Mouse (Mus musculus) kidney, postnatal 14 days (tissue): ENCODE measurements around the gene Inhba.

ENCODE experiments used
- DNase-seq: peaks from one replicate; pipeline ENCODE4 v3.0.0; 2022; ENCODE audit warnings: mixed read lengths

Inhba gene

GRCm38 (mm10) chr13:16011372-16012242 is at the start of gene Inhba:
Gene Inhba (plus strand): TSS chr13:16011851.
- peak; percentile 47 for DNase-seq

DNA sequence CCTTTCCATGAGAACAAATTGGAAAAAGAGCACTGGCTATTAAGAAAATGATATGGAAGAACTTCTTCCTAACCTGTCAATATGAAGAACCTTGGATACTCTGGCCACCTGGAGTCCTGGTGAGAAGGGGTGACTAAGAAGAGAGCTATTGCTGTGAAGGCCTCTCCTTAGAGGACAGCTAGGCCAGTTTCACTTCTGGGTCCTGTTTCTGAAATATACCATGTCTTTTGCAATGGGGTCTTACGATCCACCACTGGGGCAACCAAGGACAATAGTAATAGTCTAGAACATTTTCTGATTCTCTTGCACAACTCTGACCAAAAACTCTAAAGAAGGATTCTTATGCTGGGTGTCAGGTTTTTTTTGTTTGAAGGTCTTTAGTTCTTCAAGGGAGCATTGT is 35.1 kb upstream of the Inhba start:
- DNase-seq = no peak

DNA sequence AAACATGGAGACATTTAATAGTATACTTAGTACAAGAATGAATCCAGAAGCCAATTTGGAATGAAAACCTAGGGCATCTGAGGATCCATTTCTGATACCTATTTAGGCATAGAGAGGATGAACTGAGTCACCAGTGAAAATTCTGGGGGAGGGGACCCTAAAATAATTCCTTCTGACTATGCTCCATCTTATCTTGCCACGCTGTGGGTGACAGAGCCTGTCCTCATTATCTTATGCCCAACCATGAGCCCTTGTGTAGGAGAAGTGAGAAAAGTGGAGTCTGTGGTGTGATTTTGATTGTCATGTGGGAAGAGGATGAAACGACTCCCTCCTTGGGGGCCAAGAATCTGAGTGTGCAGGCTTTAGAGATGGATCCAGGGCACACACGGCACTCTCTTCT is 32.1 kb upstream of the Inhba start:
- DNase-seq = no peak

DNA sequence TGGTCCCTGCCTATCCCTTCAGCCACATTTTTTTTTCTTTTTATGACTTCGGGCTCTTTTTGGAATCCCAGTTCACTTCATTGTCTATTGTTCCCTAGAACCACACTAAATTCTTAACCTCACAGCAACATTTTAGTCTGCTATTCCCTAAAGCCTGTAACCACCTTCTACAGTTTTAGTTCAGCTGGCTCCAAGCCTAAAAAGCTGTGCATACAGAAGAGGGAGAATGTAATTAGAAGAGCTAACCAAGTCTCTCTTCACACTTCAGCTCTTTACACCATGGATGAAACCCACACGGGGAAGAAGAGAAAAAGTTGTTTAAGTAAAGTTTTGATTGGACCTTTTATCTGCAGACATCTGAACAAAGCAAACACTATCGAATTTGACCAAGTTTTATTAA is 29.6 kb upstream of the Inhba start:
- DNase-seq = no peak

GRCm38 (mm10) chr13:15985761-15986160 is 25.9 kb upstream of the Inhba start:
- no peak for DNase-seq

GRCm38 (mm10) chr13:15986172-15986571 is 25.5 kb upstream of the Inhba start:
- DNase-seq = no peak

DNA sequence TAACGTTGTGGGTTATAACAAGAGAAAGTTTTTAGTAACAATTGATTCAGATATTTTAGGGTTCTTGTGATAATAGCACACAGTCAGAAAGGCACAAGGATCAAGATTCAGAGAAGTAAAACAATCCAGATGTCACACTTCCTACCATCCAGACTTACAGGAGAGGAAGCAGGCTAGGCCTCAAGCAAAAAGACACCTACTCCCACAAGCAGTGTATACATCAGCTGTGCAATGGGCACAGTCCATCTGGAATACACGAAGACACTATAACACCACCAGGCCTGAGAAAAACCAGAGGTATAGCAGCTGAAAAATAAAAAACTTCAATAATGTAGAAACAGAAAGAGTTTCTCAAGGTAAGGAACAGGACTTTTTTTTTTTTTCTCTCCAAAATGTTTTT is 16.3 kb upstream of the Inhba start:
- no peak for DNase-seq

DNA sequence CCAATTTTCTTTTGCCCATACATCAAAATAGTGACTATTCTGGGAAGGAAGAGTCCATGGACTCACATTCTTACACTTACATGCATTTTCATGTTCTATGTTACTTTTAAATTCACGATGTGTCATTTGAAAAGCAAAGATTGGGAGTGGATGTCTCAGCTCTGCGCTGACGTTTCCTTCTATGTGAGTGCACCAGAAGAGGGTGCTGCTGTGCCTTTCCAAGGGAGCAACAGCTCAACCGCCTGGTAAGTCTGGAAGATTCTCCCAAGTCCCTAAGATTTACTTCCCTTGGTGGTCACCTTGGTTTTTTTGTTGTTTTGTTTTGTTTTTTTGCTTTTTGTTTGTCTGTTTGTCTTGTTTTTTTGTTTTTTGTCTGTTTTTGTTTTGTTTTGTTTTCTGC is 6.1 kb upstream of the Inhba start:
- DNase-seq = peak; percentile 50

- DNase-seq = no peak
Measured at GRCm38 (mm10) chr13:16007748-16008147, 3.9 kb upstream of the Inhba start.

DNA sequence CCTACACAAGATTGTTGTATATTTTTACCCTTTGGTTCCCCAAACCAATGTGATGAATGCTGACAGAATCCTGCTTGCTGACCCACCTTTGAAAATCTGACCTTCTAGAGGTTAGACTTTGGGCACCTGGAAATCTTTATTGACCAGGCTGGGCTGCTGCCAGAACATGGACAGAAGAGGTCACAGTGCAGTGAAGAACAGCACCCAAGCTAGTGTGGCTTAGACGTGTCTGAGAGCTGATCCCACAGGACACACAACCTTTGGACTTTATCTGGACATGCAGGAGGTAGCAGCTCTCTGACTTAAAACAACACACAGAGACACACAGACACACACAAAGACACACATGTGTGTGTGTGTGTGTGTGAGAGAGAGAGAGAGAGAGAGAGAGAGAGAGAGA is 3.3 kb upstream of the Inhba start:
- no peak for DNase-seq

GRCm38 (mm10) chr13:16009766-16010465 is 1.7 kb upstream of the Inhba start:
- DNase-seq = no peak

DNA sequence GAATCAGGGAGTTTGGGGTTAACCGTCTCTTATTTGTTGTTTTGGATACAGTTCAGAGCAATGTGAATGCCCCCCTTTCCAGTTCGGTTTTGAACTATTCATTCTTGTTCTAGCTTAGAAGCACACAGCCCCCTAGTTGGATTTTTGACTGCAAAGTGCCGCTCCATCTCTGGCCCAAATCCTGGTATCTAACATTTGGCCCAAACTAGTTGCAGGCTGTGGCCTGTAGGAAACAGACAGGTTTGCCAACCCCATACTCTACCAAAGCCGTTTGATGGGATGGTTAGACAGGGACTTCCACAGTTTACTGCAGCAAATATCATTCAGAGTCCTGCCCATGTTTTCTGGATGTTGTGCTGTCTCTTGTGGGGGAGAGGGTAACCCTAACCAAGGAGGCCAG is 1.1 kb upstream of the Inhba start:
- no peak for DNase-seq

GRCm38 (mm10) chr13:16012243-16012887 is 714 bp downstream of the Inhba start:
- DNase-seq = peak; percentile 83

GRCm38 (mm10) chr13:16014166-16014565 is 2.5 kb downstream of the Inhba start:
- no peak for DNase-seq

- DNase-seq = no peak
Measured at GRCm38 (mm10) chr13:16016506-16016905, 4.9 kb downstream of the Inhba start.

- no peak for DNase-seq
Measured at GRCm38 (mm10) chr13:16017338-16017737, 5.7 kb downstream of the Inhba start.

GRCm38 (mm10) chr13:16017777-16018176 is 6.1 kb downstream of the Inhba start:
- no peak for DNase-seq

GRCm38 (mm10) chr13:16018807-16019510 is 7.3 kb downstream of the Inhba start:
- no peak for DNase-seq

- DNase-seq = peak; percentile 44
Measured at GRCm38 (mm10) chr13:16020659-16021058, 9.0 kb downstream of the Inhba start.

- no peak for DNase-seq
Measured at GRCm38 (mm10) chr13:16021181-16021580, 9.5 kb downstream of the Inhba start.

- no peak for DNase-seq
Measured at GRCm38 (mm10) chr13:16021849-16022248, 10.2 kb downstream of the Inhba start.

- no peak for DNase-seq
Measured at GRCm38 (mm10) chr13:16022536-16022935, 10.9 kb downstream of the Inhba start.
